Mouse (Mus musculus): Measurements from ENCODE around the gene Epm2aip1. TPM values are rescaled to one million over a fixed set of nuclear protein-coding genes. Genes with fewer than 3 reads are reported as not detected.

Gene Epm2aip1
- polyA plus RNA-seq (2015; fragmentation: Nextera tagmentation; extraction: Ambion mirVana) = 47.1 and 50.9 TPM in 2 replicates

DNA sequence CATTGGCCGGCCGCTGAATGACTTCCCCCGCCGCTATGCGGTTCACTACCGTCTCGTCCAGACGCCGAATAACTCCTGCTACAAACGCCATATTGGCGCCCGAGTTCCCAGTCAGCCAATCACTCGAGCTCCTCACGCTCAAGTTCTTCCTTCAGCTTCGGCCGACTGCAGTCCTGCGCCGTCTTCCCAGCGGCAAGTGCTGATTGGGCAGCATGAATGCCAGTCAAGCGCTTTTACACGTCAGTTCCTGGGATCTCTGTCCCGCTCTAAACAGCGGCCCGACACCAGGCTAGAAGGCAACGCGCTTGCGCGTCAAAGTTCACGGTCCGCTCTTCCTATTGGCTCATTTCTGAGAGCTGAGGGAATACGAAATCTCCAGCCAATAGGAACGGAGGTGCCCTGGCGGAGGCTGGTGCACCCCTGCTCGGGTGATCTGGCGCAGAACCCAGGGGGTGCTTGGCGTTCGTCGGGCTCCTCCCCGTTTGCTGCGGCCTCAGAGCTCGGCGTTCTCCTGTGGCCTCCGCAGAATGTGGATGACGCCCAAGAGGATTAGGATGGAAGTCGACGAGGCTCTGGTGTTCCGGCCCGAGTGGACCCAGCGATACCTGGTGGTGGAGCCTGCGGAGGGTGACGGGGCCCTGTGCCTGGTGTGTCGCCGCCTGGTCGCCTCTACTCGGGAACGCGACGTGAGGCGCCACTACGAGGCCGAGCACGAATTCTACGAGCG lies at the start of gene Epm2aip1, which contains the start of gene Mlh1:
Gene Epm2aip1, plus strand, starts transcription at position 496 of the 727 bp plus-strand sequence.
Gene Mlh1, minus strand, starts transcription at position 358 of the 727 bp plus-strand sequence.
- Histone ChIP-seq H3K4me3 (peak within 1 kb of the TSS; percentile 88), H3K4me1 (peaks cover 53% of the 10 kb centered on the region), H3K4me2 (replicated peaks) (peak within 1 kb of the TSS; percentile 82), H3K27ac (replicated peaks) (peak within 1 kb of the TSS; percentile 96), H3K9ac (replicated peaks) (peak within 1 kb of the TSS; percentile 92), H3K27me3 (no peaks in the 10 kb centered on the region), H3K36me3 (peaks cover 27% of the 10 kb centered on the region), H3K9me3 (no peaks in the 10 kb centered on the region)
- peak; percentile 100 for ATAC-seq (replicated peaks)
- WGBS = under 1% methylated on average over 64 of the region's 64 CpGs

DNA sequence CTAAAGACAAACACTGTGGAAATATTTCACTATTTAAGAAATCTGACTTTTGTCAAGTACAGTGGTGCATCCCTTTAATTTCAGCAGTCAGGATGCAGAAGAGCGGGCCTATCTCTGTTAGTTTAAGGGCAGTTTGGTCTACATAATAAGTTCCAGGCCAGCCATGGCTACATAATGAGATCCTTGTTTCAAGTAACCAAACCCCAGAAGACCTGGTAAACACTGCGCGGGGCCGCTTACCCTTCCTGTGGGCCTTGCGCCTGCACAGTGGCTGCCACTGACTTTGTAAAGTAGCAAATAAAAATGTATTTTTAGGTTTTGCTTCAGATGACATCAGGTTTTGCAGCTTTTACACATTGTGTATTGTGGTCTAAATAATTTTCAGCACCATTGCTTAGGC lies 48.3 kb upstream of the Epm2aip1 start:
- Histone ChIP-seq H3K9me3 (no peaks in the 10 kb centered on the region), H3K9ac (replicated peaks) (no peak overlapping the region), H3K4me1 (no peaks in the 10 kb centered on the region), H3K36me3 (peaks cover 57% of the 10 kb centered on the region), H3K4me2 (replicated peaks) (no peak overlapping the region), H3K4me3 (no peak overlapping the region), H3K27me3 (no peaks in the 10 kb centered on the region), H3K27ac (replicated peaks) (no peak overlapping the region)
- 96% methylated on average over 5 of the region's 5 CpGs for WGBS
- no peak for ATAC-seq (replicated peaks)

DNA sequence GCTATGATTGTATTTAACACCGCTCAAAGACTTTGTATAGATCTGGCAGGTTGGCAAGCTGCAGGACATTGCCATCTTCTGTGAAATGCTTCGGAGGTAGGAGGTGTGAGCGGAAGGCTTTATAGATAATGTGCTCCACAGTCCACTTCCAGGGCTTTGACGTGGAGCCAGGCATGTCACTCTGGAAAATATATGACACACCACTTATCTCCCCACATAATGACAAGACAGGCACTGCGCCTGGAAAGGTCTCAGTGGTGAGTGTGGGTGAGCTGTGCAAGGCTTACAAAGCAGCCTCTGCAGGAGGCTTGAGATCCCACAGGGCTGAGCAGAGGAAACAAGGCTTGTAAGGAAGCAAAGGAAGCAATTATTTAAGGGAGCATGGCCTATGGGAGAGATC lies 43.3 kb upstream of the Epm2aip1 start:
- Histone ChIP-seq H3K4me3 (no peak overlapping the region), H3K36me3 (peaks cover 68% of the 10 kb centered on the region), H3K9me3 (no peaks in the 10 kb centered on the region), H3K9ac (replicated peaks) (no peak overlapping the region), H3K27ac (replicated peaks) (no peak overlapping the region), H3K4me2 (replicated peaks) (no peak overlapping the region), H3K27me3 (no peaks in the 10 kb centered on the region), H3K4me1 (no peaks in the 10 kb centered on the region)
- ATAC-seq (replicated peaks) = no peak
- 95% methylated on average over 5 of the region's 5 CpGs for WGBS

DNA sequence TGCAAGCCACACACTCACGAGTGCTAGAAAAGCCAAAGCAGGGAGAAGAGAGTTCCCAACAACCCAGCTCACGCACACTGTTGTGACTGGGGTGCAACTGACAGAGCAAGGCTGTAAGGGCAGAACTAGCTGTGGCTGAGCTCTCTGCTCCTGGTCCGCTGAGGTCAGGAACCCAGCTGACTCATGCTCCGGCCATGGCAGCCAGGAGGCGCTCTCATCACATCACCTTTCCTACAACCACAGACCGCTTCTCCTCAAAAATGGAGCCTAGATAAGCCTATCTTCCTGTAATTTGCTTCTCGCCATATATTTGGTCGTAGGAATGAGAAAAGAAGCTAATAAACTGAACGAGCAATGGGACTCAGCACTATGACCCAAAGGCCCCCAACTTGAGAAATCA lies 37.0 kb upstream of the Epm2aip1 start:
- Histone ChIP-seq H3K4me1 (no peaks in the 10 kb centered on the region), H3K9ac (replicated peaks) (no peak overlapping the region), H3K4me2 (replicated peaks) (no peak overlapping the region), H3K36me3 (peaks cover 64% of the 10 kb centered on the region), H3K4me3 (no peak overlapping the region), H3K27me3 (no peaks in the 10 kb centered on the region), H3K27ac (replicated peaks) (no peak overlapping the region), H3K9me3 (no peaks in the 10 kb centered on the region)
- 90% methylated on average over 9 of the region's 9 CpGs for WGBS
- ATAC-seq (replicated peaks) = no peak

DNA sequence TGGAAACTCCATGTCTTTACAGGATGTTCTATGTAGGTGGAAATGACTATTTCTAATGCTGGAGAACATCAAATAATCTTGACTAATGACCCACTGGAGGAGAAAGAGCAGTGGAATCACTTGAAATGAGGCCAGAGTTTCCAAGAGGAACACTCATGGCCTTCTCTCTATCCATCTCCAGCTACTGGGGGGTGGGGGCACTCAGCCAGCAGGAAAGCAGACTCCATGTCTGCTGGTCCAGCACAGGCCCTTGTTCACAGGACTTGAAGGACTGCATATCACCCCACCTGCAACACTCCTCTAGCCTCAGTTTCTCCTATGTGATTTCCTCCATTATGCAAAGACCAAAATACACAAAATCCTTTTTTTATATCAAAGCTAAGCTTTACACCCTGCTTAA lies 34.0 kb upstream of the Epm2aip1 start:
- ATAC-seq (replicated peaks) = no peak
- Histone ChIP-seq H3K4me2 (replicated peaks) (no peak overlapping the region), H3K9me3 (no peaks in the 10 kb centered on the region), H3K4me3 (no peak overlapping the region), H3K27ac (replicated peaks) (no peak overlapping the region), H3K27me3 (no peaks in the 10 kb centered on the region), H3K9ac (replicated peaks) (no peak overlapping the region), H3K36me3 (peaks cover 59% of the 10 kb centered on the region), H3K4me1 (no peaks in the 10 kb centered on the region)

DNA sequence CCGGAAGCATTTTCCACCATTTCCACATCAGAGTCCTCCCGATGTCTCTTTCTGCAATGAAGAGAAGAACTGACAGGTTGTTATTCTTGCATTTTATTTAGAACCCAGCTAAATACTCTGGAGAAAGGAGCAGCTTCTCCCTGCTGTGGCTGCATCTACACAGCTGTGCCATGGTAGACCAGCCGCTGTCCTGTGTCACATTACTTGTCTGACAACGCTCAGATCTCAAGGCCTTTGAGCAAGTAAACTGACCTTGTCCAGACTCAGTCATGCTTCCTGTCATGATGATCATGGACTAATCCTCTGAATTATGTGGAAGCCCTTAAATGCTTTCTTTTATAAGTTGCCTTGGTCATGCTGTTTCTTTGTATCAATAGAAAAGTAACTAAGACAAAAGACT lies 31.9 kb upstream of the Epm2aip1 start:
- no peak for ATAC-seq (replicated peaks)
- 79% methylated on average over 4 of the region's 4 CpGs for WGBS

DNA sequence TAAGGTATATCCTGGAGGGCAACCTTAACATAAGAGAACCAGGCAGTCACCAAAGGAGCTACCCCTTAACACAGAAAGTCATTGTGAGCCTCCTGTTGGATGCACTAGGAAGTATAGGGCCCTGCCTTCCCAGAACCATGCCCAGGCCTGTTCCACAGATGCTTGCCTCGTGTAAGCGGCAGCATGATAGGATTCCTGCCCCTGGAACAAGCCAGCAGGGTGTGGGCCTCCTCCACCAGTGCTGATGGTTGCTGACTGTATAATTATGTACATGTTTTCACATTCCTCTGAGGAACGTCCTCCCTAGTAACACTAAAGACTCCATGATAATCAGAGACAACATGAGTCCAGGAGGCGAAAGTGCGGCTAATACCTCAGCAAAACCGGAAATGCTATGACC lies 28.3 kb upstream of the Epm2aip1 start:
- Histone ChIP-seq H3K27me3 (no peaks in the 10 kb centered on the region), H3K4me2 (replicated peaks) (no peak overlapping the region), H3K4me1 (no peaks in the 10 kb centered on the region), H3K9me3 (no peaks in the 10 kb centered on the region), H3K36me3 (peaks cover 43% of the 10 kb centered on the region), H3K9ac (replicated peaks) (no peak overlapping the region), H3K27ac (replicated peaks) (no peak overlapping the region), H3K4me3 (no peak overlapping the region)
- no peak for ATAC-seq (replicated peaks)
- WGBS = 86% methylated on average over 6 of the region's 6 CpGs

More for the DNA sequence above, 31.9 kb upstream of the Epm2aip1 start:
- Histone ChIP-seq H3K4me3 (no peak overlapping the region), H3K27ac (replicated peaks) (no peak overlapping the region), H3K36me3 (peaks cover 44% of the 10 kb centered on the region), H3K27me3 (no peaks in the 10 kb centered on the region), H3K9me3 (no peaks in the 10 kb centered on the region), H3K4me1 (no peaks in the 10 kb centered on the region), H3K9ac (replicated peaks) (no peak overlapping the region), H3K4me2 (replicated peaks) (no peak overlapping the region)

DNA sequence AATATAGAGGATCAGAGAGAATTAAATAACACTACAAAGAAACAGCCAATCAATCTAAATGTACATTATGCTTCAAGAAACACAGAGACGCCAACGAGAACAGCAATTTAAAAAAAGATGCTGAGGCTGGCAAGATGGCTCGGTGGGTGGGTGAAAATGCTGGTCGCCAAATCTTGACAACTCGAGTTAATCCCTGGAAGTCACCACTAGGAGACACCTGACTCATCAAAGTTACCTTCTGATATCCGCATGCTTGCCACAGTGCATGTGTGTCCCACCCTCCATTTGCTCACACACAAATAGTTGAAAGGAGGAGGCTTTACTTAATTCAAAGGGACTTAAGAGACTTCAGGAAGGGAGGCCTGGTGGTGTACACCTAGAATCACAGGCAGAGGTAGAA lies 26.2 kb upstream of the Epm2aip1 start:
- no peak overlapping the region for H3K4me3 ChIP-seq
- H3K27me3 ChIP-seq = no peaks in the 10 kb centered on the region
- 76% methylated on average over 6 of the region's 6 CpGs for WGBS
- no peak overlapping the region for H3K4me2 ChIP-seq (replicated peaks)
- H3K36me3 ChIP-seq = peaks cover 39% of the 10 kb centered on the region
- no peaks in the 10 kb centered on the region for H3K9me3 ChIP-seq
- H3K27ac ChIP-seq (replicated peaks) = no peak overlapping the region
- H3K9ac ChIP-seq (replicated peaks) = no peak overlapping the region
- ATAC-seq (replicated peaks) = no peak
- no peaks in the 10 kb centered on the region for H3K4me1 ChIP-seq

DNA sequence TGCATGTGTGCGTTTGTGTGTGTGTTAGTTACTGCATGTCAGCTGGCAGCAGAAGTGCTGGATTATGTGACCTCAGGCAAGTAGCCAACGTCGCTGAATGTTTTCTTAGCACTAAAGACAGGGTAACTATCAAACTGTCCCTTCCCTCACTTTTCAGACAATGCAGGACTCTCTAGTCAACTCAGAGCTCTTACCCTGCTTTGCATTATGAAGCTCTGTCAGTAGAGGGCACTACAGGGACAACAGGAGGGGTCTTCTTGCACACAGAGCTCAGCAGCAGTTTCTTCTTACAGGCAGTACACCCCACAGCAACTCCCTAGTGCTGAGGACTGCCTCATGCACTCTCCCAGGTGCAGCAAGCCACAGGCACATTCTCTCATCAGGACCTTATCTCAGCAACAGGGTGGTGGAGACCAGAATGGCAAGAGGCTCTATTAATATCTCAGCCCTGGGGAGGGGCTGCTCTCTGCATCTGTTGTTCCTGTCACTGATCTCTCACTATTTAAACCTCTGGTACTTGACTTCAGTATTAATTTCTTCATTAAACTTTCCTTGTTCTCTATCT lies 24.0 kb upstream of the Epm2aip1 start:
- Histone ChIP-seq H3K4me1 (no peaks in the 10 kb centered on the region), H3K4me3 (no peak overlapping the region), H3K27ac (replicated peaks) (no peak overlapping the region), H3K9me3 (no peaks in the 10 kb centered on the region), H3K36me3 (peaks cover 41% of the 10 kb centered on the region), H3K27me3 (no peaks in the 10 kb centered on the region), H3K4me2 (replicated peaks) (no peak overlapping the region), H3K9ac (replicated peaks) (no peak overlapping the region)
- 87% methylated on average over 3 of the region's 3 CpGs for WGBS
- no peak for ATAC-seq (replicated peaks)

DNA sequence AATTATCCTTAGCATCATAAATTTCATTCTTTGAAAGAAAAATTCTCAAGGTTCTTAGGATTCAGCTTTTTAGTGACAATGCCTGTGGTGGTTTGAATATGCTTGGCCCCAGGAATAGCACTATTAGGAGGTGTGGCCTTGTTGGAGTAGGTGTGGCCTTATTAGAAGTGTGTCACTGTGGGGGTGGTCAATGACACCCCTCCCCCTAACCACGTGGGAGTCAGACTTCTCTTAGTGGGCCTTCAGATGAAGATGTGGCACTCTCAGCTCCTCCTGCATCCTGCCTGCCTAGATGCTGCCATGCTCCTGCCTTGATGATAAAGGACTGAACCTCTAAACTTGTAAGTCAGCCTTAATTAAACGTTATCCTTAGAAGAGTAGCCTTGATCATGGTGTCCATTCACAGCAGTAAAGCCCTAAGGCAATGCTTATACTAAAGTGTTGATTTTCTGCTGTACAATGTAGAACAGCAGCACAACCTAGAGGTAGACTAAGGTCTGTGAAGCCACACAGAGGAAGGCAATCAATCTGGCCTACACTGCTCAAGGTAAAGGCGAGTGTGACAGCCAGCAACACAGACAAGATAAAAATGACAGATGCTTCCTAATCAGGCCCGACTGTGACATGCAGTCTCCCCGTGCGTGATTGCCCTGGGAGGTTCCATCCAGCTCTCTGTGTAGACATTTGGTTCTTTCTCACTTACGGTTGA lies 19.4 kb upstream of the Epm2aip1 start:
- Histone ChIP-seq H3K9me3 (no peaks in the 10 kb centered on the region), H3K4me3 (no peak overlapping the region), H3K4me1 (no peaks in the 10 kb centered on the region), H3K36me3 (peaks cover 47% of the 10 kb centered on the region), H3K27ac (replicated peaks) (no peak overlapping the region), H3K27me3 (no peaks in the 10 kb centered on the region), H3K9ac (replicated peaks) (no peak overlapping the region), H3K4me2 (replicated peaks) (no peak overlapping the region)
- 82% methylated on average over 7 of the region's 7 CpGs for WGBS
- no peak for ATAC-seq (replicated peaks)

DNA sequence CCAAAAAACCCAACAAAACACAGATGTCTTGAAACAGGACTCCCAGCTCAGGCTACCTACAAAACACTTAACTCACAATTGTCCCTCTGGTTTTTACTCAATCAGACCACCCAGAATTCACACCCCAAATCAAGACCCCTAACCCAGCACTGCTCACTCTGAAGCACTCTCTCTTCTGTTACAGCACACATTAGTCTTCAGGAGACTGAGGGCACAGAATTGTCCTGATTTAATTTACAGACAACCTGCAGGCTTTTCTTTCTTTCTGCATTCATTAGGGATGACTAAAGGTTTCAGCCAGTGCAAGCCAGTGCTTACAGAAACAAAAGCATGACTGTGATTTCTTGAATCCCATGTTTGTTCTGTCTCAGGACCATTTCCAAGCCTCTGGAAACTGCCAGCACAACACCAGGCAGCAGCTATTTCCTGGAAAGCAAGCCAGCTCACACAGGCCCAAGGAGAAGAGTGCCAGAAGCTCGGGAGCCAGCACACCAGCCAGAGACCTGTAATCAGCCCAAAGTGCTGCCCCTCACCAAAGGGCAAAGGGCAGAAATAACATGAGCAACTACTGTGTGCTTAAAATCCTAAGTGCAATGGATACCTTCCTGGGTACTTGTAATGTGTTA lies 11.3 kb upstream of the Epm2aip1 start:
- peaks cover 36% of the 10 kb centered on the region for H3K36me3 ChIP-seq
- H3K9me3 ChIP-seq = no peaks in the 10 kb centered on the region
- H3K27me3 ChIP-seq = no peaks in the 10 kb centered on the region
- no peak overlapping the region for H3K4me2 ChIP-seq (replicated peaks)
- WGBS = 48% methylated on average over 1 of the region's 1 CpGs
- H3K9ac ChIP-seq (replicated peaks) = no peak overlapping the region
- no peak for ATAC-seq (replicated peaks)
- no peak overlapping the region for H3K27ac ChIP-seq (replicated peaks)
- no peak overlapping the region for H3K4me3 ChIP-seq
- H3K4me1 ChIP-seq = no peaks in the 10 kb centered on the region

DNA sequence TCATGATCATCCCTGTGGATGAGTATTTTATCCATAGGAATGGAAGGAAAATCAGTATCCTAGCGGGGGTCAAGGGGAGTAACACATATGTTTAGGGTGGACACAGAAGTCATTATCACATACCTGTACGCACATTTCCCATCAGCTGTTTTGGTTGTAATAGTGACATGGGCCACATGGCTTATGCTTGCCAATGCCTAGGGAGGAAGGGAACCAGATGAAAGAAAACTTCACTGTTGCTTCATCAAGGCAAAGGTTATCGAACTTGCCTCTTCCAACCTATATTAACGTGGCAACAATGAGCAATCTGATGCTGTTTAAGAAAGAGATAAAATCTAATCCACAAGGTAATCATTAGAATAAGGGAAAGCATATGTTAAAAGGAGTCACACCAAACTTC lies 10.4 kb upstream of the Epm2aip1 start:
- H3K27me3 ChIP-seq = no peaks in the 10 kb centered on the region
- no peak for ATAC-seq (replicated peaks)
- H3K4me1 ChIP-seq = no peaks in the 10 kb centered on the region
- H3K9me3 ChIP-seq = no peaks in the 10 kb centered on the region
- H3K4me2 ChIP-seq (replicated peaks) = no peak overlapping the region
- H3K36me3 ChIP-seq = peaks cover 31% of the 10 kb centered on the region
- H3K4me3 ChIP-seq = no peak overlapping the region
- WGBS = 96% methylated on average over 4 of the region's 4 CpGs
- no peak overlapping the region for H3K27ac ChIP-seq (replicated peaks)
- no peak overlapping the region for H3K9ac ChIP-seq (replicated peaks)

Data from forebrain, embryonic 15.5 days (tissue).